Mouse (Mus musculus) thymus, adult 2 months (tissue): ENCODE data around the gene Gm43302.

ENCODE experiments used
- CTCF ChIP-seq: fragments of 200-500 bp; IDR thresholded peaks from 2 replicates; pipeline ENCODE4 v1.5.1; 2012; ENCODE audit warnings: mild to moderate bottlenecking, control low read depth, low read length, moderate library complexity, borderline replicate concordance; ENCODE audit not compliant: control insufficient read depth, poor library complexity, insufficient read depth; ENCODE audit errors: extremely low read depth
- POLR2A ChIP-seq: fragments of 200-500 bp; IDR thresholded peaks from 2 replicates; pipeline ENCODE4 v1.6.1; 2012; ENCODE audit warnings: mild to moderate bottlenecking, low read length, control low read depth, moderate library complexity; ENCODE audit not compliant: control insufficient read depth, poor library complexity, insufficient read depth; ENCODE audit errors: extremely low read depth

GRCm38 (mm10) chr5:105301963-105302362 is 8.5 kb upstream of the Gm43302 start:
- no peak for TF ChIP-seq CTCF
- no peak for TF ChIP-seq POLR2A
